Mouse (Mus musculus) stomach, postnatal 0 days (tissue): ENCODE measurements around the gene Pts. TPM values are rescaled to one million over a fixed set of nuclear protein-coding genes. Genes with fewer than 3 reads are reported as not detected.
A peak's percentile ranks its signal among the peaks of the same experiment; 100 is the strongest.

Source experiments
- ATAC-seq: fragments of 200-750 bp; cut with Nextera tagmentation; 2 replicates; pipeline ENCODE4 v1.8.0; 2017; ENCODE audit not compliant: low FRiP score, low TSS enrichment
- DNase-seq: peaks from one replicate; pipeline ENCODE4 v3.0.0-alpha.2; 2016; ENCODE audit warnings: low spot score
- H3K27ac ChIP-seq: fragments of 300-500 bp; sonication (generic); replicated peaks from 2 replicates; pipeline ENCODE4 v1.5.1; 2014; ENCODE audit warnings: mild to moderate bottlenecking, control low read depth
- H3K27me3 ChIP-seq: fragments of 300-500 bp; sonication (generic); 2 replicates; pipeline ENCODE4 v1.6.1; 2014; ENCODE audit warnings: low read length; ENCODE audit not compliant: control insufficient read depth, insufficient read depth
- H3K36me3 ChIP-seq: fragments of 300-500 bp; sonication (generic); 2 replicates; pipeline ENCODE4 v1.6.1; 2014; ENCODE audit warnings: low read length, mixed read lengths; ENCODE audit not compliant: control insufficient read depth, insufficient read depth
- H3K4me1 ChIP-seq: fragments of 300-500 bp; sonication (generic); replicated peaks from 2 replicates; pipeline ENCODE4 v1.6.1; 2014; ENCODE audit warnings: antibody characterized with exemption; ENCODE audit not compliant: control insufficient read depth, insufficient read depth
- H3K4me2 ChIP-seq: fragments of 300-500 bp; sonication (generic); replicated peaks from 2 replicates; pipeline ENCODE4 v1.6.1; 2014; ENCODE audit warnings: low read depth, mild to moderate bottlenecking, control low read depth, moderate library complexity
- H3K4me3 ChIP-seq: fragments of 300-500 bp; sonication (generic); 2 replicates; pipeline ENCODE4 v1.5.1; 2014; ENCODE audit warnings: low read depth, low read length, control low read depth
- H3K9ac ChIP-seq: fragments of 300-500 bp; sonication (generic); 2 replicates; pipeline ENCODE4 v1.6.1; 2014; ENCODE audit warnings: mild to moderate bottlenecking, low read length, control low read depth, mixed read lengths
- H3K9me3 ChIP-seq: fragments of 300-500 bp; sonication (generic); 2 replicates; pipeline ENCODE4 v1.6.1; 2016; ENCODE audit warnings: low read length; ENCODE audit not compliant: control insufficient read depth
- CTCF ChIP-seq: IDR thresholded peaks from 2 replicates; pipeline ENCODE4 v1.5.1; 2016; ENCODE audit warnings: antibody characterized with exemption, low read depth, mild to moderate bottlenecking, moderate library complexity
- EP300 ChIP-seq: optimal IDR thresholded peaks from 2 replicates; pipeline ENCODE3; 2016; ENCODE audit warnings: antibody characterized with exemption
- WGBS: fragments of 180-500 bp; shearing (Covaris S2); extraction: QIAGEN DNeasy Blood & Tissue Kit; methylation state at CpG from one replicate; pipeline ENCODE4 v1.1.7; 2014; 5-methylcytosine and 5-hydroxymethylcytosine counted together
- polyA plus RNA-seq: library from polyadenylated mRNA; unstranded; fragments of >200 nt; fragmentation: Nextera tagmentation; extraction: Ambion mirVana; gene quantifications from 2 replicates; pipeline ENCODE4 v1.2.1, GENCODE M21; 2015

Pts gene
- polyA plus RNA-seq, 1 experiment from 2014 or later = 83.8 TPM

DNA sequence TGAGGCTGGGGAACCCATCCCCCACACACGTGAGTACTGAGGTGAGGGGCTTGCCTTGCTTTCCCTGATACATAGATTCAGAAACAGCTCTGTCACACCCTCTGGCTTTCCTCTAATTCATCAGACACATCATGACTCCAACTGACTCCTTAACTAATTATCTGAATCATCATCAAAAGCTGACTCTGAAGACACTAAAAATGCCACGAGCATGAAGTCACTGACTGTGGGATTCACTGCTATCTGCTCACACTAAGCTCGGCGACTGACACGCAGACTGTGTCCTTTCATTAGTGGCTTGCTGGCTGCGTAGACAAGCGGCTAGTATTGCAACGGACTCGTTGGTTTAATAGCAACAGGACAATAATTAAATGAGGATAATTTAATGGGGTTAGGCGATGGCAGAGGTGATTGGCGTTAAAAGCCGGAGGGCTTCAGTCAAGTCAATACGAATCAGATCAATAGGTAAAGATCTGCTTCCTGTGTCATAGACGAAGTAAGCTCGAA is 28.0 kb downstream of the Pts start:
- DNase-seq (no peak), ATAC-seq (no peak)
- no peaks in the 10 kb centered on the region for H3K27me3 ChIP-seq
- peak overlapping the region; percentile 45 for H3K4me2 ChIP-seq
- H3K4me3 ChIP-seq = peak overlapping the region; percentile 17
- no peaks in the 10 kb centered on the region for H3K36me3 ChIP-seq
- no peak overlapping the region for H3K9ac ChIP-seq
- no peaks in the 10 kb centered on the region for H3K4me1 ChIP-seq
- no peak overlapping the region for H3K27ac ChIP-seq
- TF ChIP-seq CTCF = no peak
- TF ChIP-seq EP300 = no peak
- H3K9me3 ChIP-seq = no peaks in the 10 kb centered on the region
- WGBS = 72% methylated on average over 15 of the region's 15 CpGs

DNA sequence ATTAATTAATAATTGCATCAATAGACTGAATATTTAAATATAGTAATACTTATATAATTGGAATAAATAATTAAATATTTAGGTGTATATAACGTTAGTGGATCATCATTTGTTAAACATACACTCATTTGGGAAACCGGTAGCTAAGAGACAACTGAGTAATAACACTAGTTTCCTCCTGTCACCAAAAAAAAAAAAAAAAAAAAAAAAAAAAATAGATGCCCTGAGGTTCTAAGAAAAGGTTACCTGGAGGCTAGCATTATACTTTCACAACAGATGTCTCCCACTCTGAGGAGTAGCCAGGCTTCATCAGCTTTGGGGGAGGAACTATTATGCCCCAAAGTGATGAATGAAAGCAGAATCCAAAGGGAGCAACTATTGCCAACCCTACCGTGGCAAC is 28.7 kb downstream of the Pts start:
- no peak for TF ChIP-seq CTCF
- TF ChIP-seq EP300 = no peak
- 79% methylated on average over 3 of the region's 3 CpGs for WGBS
- ATAC-seq = no peak

DNA sequence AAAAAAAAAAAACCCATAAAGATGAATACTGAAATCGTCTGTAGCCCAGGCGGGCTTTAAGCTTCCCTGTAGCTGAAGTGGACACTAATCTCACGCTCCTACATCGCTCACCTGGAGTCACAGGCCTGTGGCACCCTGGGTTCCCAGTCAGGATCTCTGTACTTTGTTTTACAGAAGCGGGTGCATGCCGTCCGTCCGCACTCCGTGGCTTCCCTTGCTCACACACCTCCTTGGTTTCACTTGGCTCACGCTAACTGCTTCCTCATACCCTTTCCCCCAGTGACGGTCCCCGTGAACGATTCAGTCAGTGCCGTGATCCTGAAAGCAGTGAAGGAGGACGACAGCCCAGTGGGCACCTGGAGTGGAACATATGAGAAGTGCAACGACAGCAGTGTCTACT is 29.7 kb downstream of the Pts start:
- no peak for TF ChIP-seq EP300
- no peak for TF ChIP-seq CTCF
- DNase-seq (no peak), ATAC-seq (no peak)
- H3K4me3 ChIP-seq = no peak overlapping the region
- H3K4me1 ChIP-seq = no peaks in the 10 kb centered on the region
- H3K27ac ChIP-seq = no peak overlapping the region
- H3K4me2 ChIP-seq = no peak overlapping the region
- WGBS = 79% methylated on average over 16 of the region's 16 CpGs
- H3K36me3 ChIP-seq = no peaks in the 10 kb centered on the region
- H3K9ac ChIP-seq = no peak overlapping the region
- no peaks in the 10 kb centered on the region for H3K27me3 ChIP-seq
- H3K9me3 ChIP-seq = no peaks in the 10 kb centered on the region

More for the DNA sequence above, 28.7 kb downstream of the Pts start:
- Histone ChIP-seq H3K27ac (no peak overlapping the region), H3K27me3 (no peaks in the 10 kb centered on the region), H3K36me3 (no peaks in the 10 kb centered on the region), H3K9ac (no peak overlapping the region), H3K4me2 (no peak overlapping the region), H3K4me1 (no peaks in the 10 kb centered on the region), H3K9me3 (no peaks in the 10 kb centered on the region), H3K4me3 (no peak overlapping the region)
- no peak for DNase-seq

DNA sequence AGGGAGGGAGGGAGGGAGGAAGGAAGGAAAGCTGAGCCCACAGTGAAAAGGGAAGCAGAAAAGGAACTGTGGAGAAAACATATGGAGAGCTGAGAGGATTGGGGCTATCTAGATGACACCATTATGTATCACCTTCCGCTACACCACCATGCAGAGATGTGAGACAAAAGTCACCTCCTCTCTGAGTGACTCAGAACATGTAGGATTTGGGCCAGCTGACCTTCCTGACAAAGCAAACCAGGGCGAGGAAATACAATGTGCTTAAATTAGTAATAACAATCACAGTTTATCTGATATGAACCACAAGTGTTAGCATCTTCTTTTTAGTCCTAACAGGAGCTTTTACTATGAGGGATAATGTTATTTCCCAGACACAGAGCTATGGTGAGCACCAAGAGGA is 31.0 kb downstream of the Pts start:
- ATAC-seq = no peak
- WGBS = 70% methylated on average over 2 of the region's 2 CpGs
- Histone ChIP-seq H3K9ac (no peak overlapping the region), H3K9me3 (no peaks in the 10 kb centered on the region), H3K4me2 (no peak overlapping the region), H3K4me1 (no peaks in the 10 kb centered on the region), H3K27ac (no peak overlapping the region), H3K27me3 (no peaks in the 10 kb centered on the region), H3K36me3 (no peaks in the 10 kb centered on the region), H3K4me3 (no peak overlapping the region)
- no peak for DNase-seq
- TF ChIP-seq CTCF = no peak
- TF ChIP-seq EP300 = no peak

DNA sequence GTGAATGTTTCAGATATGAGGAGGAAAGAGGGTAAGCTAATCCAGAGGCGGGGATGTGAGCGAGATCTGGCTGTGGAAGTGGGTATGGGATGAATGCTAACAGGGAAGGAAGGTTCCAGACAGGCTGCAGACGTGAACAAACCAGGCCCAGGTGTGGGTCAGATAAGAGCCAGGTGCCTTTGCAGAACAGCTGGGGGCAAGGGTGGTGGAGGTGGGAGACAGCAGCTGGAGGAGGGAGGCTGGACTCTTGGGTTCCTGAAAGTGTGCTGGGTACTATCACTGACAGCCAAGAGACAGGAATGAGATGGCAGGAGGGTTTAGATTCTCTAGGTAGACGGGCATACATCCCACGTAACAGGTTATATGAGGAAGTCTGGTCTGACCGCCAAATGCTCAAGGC is 31.4 kb downstream of the Pts start:
- H3K4me3 ChIP-seq = no peak overlapping the region
- no peaks in the 10 kb centered on the region for H3K27me3 ChIP-seq
- TF ChIP-seq CTCF (no peak), EP300 (no peak)
- ATAC-seq (no peak), DNase-seq (no peak)
- no peak overlapping the region for H3K9ac ChIP-seq
- WGBS = 58% methylated on average over 6 of the region's 6 CpGs
- H3K4me2 ChIP-seq = no peak overlapping the region
- no peaks in the 10 kb centered on the region for H3K9me3 ChIP-seq
- no peaks in the 10 kb centered on the region for H3K4me1 ChIP-seq
- no peak overlapping the region for H3K27ac ChIP-seq
- no peaks in the 10 kb centered on the region for H3K36me3 ChIP-seq

DNA sequence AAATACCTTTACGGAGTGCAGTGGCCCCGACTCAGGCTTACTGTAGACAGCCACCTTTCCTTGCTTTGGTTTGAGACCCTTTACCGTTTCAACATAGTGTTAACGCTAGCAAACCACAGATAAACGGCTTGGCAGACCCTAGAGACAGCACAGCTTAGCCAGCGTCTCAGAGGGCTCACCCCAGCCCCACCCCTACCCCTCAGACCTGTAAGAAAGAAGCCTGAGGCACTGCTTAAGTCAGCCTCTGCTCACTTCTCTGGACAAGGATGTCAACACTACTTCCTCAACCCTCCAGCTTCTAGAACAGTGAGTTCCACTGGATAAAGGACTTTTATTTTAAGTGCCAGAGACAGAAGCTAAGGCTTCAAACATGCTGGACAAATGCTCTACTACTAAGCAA is 32.0 kb downstream of the Pts start:
- ATAC-seq (no peak), DNase-seq (no peak)
- no peak overlapping the region for H3K4me3 ChIP-seq
- peak overlapping the region; percentile 41; the same call in 1 of the 2 replicates for H3K9ac ChIP-seq
- TF ChIP-seq CTCF = no peak
- no peak for TF ChIP-seq EP300
- H3K4me1 ChIP-seq = no peaks in the 10 kb centered on the region
- H3K27ac ChIP-seq = peak overlapping the region; percentile 49; the same call in 1 of the 2 replicates
- peak overlapping the region; percentile 15 for H3K4me2 ChIP-seq
- no peaks in the 10 kb centered on the region for H3K9me3 ChIP-seq
- no peaks in the 10 kb centered on the region for H3K27me3 ChIP-seq
- 31% methylated on average over 6 of the region's 6 CpGs for WGBS
- H3K36me3 ChIP-seq = no peaks in the 10 kb centered on the region
